Mouse (Mus musculus) frontal cortex, postnatal 14 days (tissue): ENCODE data around the gene Ccdc142.

Source experiments
- DNase-seq, 2 experiments: peaks; one replicate each; pipeline ENCODE4 v3.0.0; 2022; ENCODE audit warnings: low spot score in 2 of 2

Ccdc142 gene

GRCm38 (mm10) chr6:83138056-83138455 is 36.7 kb downstream of the Ccdc142 start:
- no peak for DNase-seq

DNA sequence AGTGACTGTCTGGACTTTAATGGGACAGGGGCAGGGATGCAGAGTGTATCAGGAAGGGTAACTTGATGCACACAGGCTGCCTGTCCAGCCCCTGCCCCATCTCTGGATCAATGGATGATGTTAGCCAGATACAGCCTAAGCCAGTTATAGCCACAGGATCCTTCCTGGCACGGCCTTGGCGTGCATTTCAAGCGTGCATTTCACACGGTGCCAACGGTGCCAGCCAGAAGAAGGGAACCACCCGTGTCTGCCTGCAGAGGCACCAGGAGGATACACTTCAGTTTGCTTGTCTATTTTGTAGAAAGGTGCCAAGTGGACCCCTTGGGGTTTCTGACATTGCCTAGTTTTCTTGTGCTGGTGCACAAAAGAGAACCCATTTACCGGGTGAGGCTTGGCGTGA is 38.6 kb downstream of the Ccdc142 start:
- no peak for DNase-seq

GRCm38 (mm10) chr6:83141636-83142035 is 40.2 kb downstream of the Ccdc142 start:
- DNase-seq, result no peak

DNA sequence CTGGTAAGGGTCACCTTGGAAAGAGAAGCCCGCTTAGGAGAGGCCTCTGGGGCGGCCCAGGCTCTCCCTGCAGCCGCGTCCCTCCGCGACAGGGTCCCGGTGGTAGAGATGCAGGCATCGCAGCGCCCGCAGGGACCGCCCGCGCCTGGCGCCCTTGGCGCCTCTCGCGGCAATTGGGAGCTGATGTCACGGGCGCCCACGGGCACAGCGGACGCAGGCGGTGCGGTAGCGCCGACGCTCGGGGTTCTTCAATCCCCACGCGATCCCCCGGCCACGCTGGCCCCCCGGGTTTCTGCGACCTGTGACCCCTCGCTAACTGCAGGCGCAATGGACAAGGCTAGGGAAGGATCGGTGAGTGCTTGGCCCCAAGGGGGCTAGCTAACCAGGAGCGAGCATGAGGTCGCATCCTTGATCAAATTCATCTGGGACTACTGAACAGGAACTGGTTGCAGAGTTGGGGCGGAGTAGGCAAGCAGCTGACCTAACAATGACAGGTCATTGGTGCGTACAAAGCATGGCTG is 40.9 kb downstream of the Ccdc142 start:
- peak in 1 of 2 experiments; percentile 65 for DNase-seq

GRCm38 (mm10) chr6:83142886-83143285 is 41.5 kb downstream of the Ccdc142 start:
- DNase-seq, result no peak

DNA sequence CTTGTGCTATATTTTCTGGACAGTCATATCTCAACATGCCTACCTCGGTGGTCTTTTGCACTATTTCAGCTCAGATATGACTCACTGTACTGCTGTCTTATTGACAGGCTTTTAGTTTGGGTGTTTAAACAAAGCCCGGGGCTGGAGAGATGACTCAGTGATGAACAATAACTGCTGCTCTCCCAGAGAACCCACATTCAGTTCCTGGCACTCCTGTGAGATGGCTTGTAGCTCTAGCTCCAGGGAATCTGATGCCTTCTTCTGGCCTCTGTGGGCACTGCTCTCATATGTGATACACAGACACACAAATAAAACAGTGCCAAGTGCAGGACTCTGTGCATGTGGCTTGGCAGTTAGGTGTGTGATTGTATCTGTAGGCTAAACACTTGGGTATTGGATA is 43.8 kb downstream of the Ccdc142 start:
- no peak for DNase-seq

GRCm38 (mm10) chr6:83145805-83146204 is 44.4 kb downstream of the Ccdc142 start:
- DNase-seq, result no peak

DNA sequence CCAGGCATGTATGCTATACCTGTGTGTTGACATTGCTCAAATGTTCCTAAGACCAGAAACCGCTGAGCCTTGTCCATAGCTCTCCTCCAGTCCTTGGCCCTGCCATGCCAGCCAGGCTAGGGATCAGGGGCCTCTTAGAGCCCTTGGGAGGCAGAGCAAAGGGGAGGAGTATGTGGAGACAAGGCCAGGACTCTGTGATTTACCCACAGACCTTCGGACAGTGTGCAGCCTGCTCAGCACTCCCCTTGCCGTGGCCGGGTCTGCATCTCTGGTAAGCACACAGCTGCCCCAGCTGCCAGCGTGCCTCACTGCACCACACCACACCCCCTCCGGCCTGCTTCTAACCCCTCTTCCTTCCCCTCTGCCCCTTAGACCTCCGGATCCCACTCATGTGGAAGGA is 45.9 kb downstream of the Ccdc142 start:
- no peak for DNase-seq

GRCm38 (mm10) chr6:83151721-83152120 is 50.3 kb downstream of the Ccdc142 start:
- no peak for DNase-seq

GRCm38 (mm10) chr6:83153038-83153437 is 51.6 kb downstream of the Ccdc142 start:
- DNase-seq, result no peak

DNA sequence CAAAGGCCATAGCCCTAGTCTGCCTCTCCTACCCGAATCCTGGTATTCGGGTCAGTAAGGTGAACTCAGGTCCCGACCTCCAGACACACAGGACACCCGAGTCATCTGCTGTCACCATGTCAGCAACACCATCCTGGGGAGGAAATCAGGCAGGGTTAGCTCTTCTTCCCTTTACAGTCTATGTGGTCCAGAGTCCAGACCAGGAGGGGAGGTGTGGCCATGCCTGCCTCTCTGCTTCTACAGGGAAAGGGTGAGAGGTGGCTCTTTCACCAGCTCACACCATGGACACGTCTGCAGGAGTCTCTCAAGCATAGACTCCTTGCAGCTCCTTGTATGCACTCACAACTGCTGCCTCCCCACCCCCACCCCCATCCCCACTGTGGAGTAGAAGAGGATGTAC is 52.1 kb downstream of the Ccdc142 start:
- no peak for DNase-seq

GRCm38 (mm10) chr6:83155552-83156238 is 54.3 kb downstream of the Ccdc142 start:
- no peak for DNase-seq

- DNase-seq, result peak; percentile 66 to 72
Measured at GRCm38 (mm10) chr6:83156259-83156684, 54.9 kb downstream of the Ccdc142 start, which contains the start of the genes Wdr54 and 1700003E16Rik. TSS of gene Wdr54 (minus strand) at chr6:83156397. TSS of gene 1700003E16Rik (plus strand) at chr6:83156404.
